Mouse (Mus musculus) hindbrain, embryonic 16.5 days (tissue): ENCODE results near the gene Paqr5. TPM values are rescaled to one million over a fixed set of nuclear protein-coding genes. Genes with fewer than 3 reads are reported as not detected.

Experiments
- ATAC-seq: fragments of 200-750 bp; cut with Nextera tagmentation; 2 replicates; pipeline ENCODE4 v1.8.0; 2017; ENCODE audit warnings: moderate TSS enrichment, moderate library complexity
- H3K27ac ChIP-seq: fragments of 300-500 bp; sonication (generic); 2 replicates; pipeline ENCODE4 v1.5.1; 2014; ENCODE audit warnings: low read depth, mild to moderate bottlenecking, control low read depth, low read length, moderate library complexity
- H3K27me3 ChIP-seq: fragments of 300-500 bp; sonication (generic); replicated peaks from 2 replicates; pipeline ENCODE4 v1.6.1; 2014; ENCODE audit warnings: low read length; ENCODE audit not compliant: control insufficient read depth, insufficient read depth
- H3K36me3 ChIP-seq: fragments of 300-500 bp; sonication (generic); 2 replicates; pipeline ENCODE4 v1.6.1; 2014; ENCODE audit warnings: mild to moderate bottlenecking, low read length, moderate library complexity, mixed read lengths; ENCODE audit not compliant: control insufficient read depth, insufficient read depth
- H3K4me1 ChIP-seq: fragments of 300-500 bp; sonication (generic); 2 replicates; pipeline ENCODE4 v1.6.1; 2014; ENCODE audit warnings: low read depth, low read length; ENCODE audit not compliant: control insufficient read depth, insufficient read depth
- H3K4me2 ChIP-seq: fragments of 300-500 bp; sonication (generic); 2 replicates; pipeline ENCODE4 v1.6.1; 2014; ENCODE audit warnings: mild to moderate bottlenecking, low read length, control low read depth, moderate library complexity
- H3K4me3 ChIP-seq: fragments of 300-500 bp; sonication (generic); 2 replicates; pipeline ENCODE4 v1.5.1; 2014; ENCODE audit warnings: mild to moderate bottlenecking, low read length, control low read depth, moderate library complexity
- H3K9ac ChIP-seq: fragments of 300-500 bp; sonication (generic); 2 replicates; pipeline ENCODE4 v1.6.1; 2014; ENCODE audit warnings: low read depth, mild to moderate bottlenecking, control low read depth, low read length, moderate library complexity
- H3K9me3 ChIP-seq: fragments of 300-500 bp; sonication (generic); 2 replicates; pipeline ENCODE4 v1.6.1; 2014; ENCODE audit warnings: mild to moderate bottlenecking, low read length, moderate library complexity; ENCODE audit not compliant: control insufficient read depth
- WGBS: fragments of 180-500 bp; shearing (Covaris S2); extraction: QIAGEN DNeasy Blood & Tissue Kit; methylation state at CpG from one replicate; pipeline ENCODE4 v1.1.7; 2014; 5-methylcytosine and 5-hydroxymethylcytosine counted together
- polyA plus RNA-seq: library from polyadenylated mRNA; unstranded; fragments of >200 nt; fragmentation: Nextera tagmentation; extraction: Ambion mirVana; gene quantifications from 2 replicates; pipeline ENCODE4 v1.2.1, GENCODE M21; 2015

Gene Paqr5
- polyA plus RNA-seq, 1 experiment from 2014 or later: 0.64 TPM

DNA sequence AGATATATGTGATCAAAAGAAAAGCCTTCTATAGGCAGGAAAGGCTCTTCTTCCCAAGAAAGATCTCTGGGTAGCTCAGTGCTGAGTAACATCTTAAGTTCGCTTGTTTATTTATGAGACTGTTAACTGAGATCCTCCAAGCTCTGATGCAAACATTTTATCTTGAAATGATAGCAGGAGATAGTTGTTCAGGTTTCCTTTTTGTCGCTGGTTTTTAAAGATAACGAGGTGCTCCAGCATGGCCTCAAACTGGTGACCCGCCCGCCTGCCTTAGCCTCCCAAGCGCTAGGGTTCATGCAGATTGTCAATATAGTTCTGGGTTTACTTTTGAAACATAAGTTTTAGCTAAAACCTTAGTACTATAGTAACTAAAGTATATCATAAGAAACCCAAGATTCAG is 106.3 kb downstream of the Paqr5 start:
- Histone ChIP-seq H3K4me2 (no peak overlapping the region), H3K4me1 (no peaks in the 10 kb centered on the region), H3K9me3 (no peaks in the 10 kb centered on the region), H3K27ac (no peak overlapping the region), H3K4me3 (no peak overlapping the region), H3K36me3 (no peaks in the 10 kb centered on the region), H3K9ac (no peak overlapping the region), H3K27me3 (no peaks in the 10 kb centered on the region)
- no peak for ATAC-seq
- WGBS: 95% methylated on average over 6 of the region's 6 CpGs

DNA sequence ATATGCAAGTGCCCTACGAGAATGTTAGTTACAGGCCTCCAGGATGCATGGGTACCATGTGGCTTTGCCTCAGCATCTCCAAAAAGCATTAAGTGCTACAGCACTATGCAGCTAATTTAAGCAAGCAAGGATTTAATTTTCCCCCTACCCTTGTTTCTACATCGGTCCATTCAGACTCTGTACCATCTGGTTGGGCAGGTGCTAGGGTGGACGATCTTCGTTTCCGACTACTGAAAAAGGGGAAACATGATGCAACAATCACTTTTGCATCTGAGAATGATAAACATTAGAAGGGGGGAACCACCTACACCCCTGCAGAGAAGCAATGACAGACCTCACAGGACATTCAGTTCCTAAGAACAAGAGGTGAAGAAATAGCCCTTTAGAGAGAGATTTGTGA is 107.2 kb downstream of the Paqr5 start:
- H3K4me1 ChIP-seq: peaks cover 2% of the 10 kb centered on the region; the same call in 1 of the 2 replicates
- 96% methylated on average over 5 of the region's 5 CpGs for WGBS
- no peak overlapping the region for H3K9ac ChIP-seq
- no peak overlapping the region for H3K4me2 ChIP-seq
- no peaks in the 10 kb centered on the region for H3K36me3 ChIP-seq
- H3K4me3 ChIP-seq: no peak overlapping the region
- H3K27me3 ChIP-seq: no peaks in the 10 kb centered on the region
- no peak for ATAC-seq
- H3K9me3 ChIP-seq: no peaks in the 10 kb centered on the region
- H3K27ac ChIP-seq: no peak overlapping the region

DNA sequence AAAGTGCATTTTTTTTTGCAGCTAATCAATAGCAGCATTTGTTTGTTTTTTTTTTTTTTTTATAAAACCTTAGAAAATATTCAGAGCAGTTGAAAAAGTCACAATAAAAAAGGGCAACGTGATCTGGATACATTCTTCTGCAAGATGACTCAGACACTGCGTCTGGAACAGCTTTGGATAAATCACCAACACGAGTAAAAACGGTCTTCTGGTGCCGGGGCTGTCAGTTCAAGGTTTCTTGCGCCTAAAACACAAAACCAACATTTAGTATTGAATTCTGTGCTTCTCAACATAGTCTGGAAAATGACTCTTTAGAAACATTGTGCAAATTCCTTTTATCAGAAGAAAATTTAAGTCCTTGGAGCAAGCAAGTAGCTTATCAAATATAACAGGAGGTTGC is 109.2 kb downstream of the Paqr5 start:
- WGBS: 93% methylated on average over 6 of the region's 6 CpGs

DNA sequence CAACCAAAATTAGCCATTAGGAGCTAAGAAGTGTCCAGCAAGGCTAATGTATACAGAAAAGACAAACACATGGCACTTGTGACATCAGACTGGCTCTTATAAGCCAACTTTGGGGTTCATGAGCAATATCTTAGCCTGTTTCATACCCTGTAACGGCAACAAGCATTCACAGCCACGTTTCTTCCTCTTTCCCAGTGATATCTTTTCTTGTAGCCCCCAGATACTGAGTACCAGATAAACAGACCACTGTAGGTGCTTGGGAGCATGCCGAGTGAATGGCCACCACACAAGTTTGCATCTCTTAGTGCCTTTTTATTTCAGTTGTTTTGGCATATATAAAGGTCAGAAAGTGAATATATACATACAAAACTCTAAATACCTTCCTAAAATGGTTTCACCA is 109.7 kb downstream of the Paqr5 start:
- Histone ChIP-seq H3K27ac (no peak overlapping the region), H3K9ac (no peak overlapping the region), H3K4me3 (no peak overlapping the region), H3K27me3 (no peaks in the 10 kb centered on the region), H3K4me1 (peaks cover 13% of the 10 kb centered on the region), H3K4me2 (no peak overlapping the region), H3K9me3 (no peaks in the 10 kb centered on the region), H3K36me3 (peaks cover 9% of the 10 kb centered on the region)
- no peak for ATAC-seq
- 95% methylated on average over 3 of the region's 3 CpGs for WGBS

More for the DNA sequence above, 109.2 kb downstream of the Paqr5 start:
- no peak overlapping the region for H3K4me2 ChIP-seq
- H3K27me3 ChIP-seq: no peaks in the 10 kb centered on the region
- H3K9me3 ChIP-seq: no peaks in the 10 kb centered on the region
- no peak for ATAC-seq
- no peak overlapping the region for H3K27ac ChIP-seq
- peaks cover 13% of the 10 kb centered on the region for H3K4me1 ChIP-seq
- H3K36me3 ChIP-seq: peaks cover 4% of the 10 kb centered on the region
- no peak overlapping the region for H3K4me3 ChIP-seq
- no peak overlapping the region for H3K9ac ChIP-seq

DNA sequence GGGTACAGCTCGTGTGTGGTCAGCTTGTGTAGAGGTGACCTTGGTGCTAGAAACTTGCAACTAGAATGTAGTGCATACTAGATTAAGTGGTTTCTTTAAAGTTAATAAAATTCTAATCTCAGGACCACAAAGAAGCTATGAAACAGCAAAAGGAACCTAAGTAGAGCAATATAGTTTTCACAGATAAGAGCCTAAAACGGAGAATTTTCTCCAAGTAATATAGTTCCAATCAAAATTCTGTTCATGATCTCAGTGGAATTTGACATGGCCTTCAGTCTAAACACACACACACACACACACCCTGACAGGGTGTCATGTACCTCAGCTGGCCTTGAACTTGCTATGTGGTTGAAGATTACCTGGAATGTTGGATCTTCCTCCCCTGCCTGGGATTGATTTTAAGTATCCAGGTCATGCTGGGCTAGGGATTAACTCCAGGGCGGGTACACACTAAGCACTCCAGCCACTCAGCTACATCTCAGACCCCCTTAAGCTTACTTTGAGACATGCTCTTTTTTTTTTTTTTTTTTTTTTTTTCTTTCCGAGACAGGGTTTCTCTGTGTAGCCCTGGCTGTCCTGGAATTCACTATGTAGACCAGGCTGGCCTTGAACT is 111.2 kb downstream of the Paqr5 start:
- peaks cover 13% of the 10 kb centered on the region for H3K4me1 ChIP-seq
- H3K27me3 ChIP-seq: no peaks in the 10 kb centered on the region
- 51% methylated on average over 4 of the region's 4 CpGs for WGBS
- H3K4me3 ChIP-seq: peak overlapping the region; percentile 54
- H3K36me3 ChIP-seq: peaks cover 15% of the 10 kb centered on the region
- H3K9me3 ChIP-seq: no peaks in the 10 kb centered on the region
- no peak overlapping the region; the same call in 1 of the 2 replicates for H3K27ac ChIP-seq
- peak overlapping the region; percentile 73; the same call in 1 of the 2 replicates for H3K9ac ChIP-seq
- ATAC-seq: no peak
- H3K4me2 ChIP-seq: peak overlapping the region; percentile 66

DNA sequence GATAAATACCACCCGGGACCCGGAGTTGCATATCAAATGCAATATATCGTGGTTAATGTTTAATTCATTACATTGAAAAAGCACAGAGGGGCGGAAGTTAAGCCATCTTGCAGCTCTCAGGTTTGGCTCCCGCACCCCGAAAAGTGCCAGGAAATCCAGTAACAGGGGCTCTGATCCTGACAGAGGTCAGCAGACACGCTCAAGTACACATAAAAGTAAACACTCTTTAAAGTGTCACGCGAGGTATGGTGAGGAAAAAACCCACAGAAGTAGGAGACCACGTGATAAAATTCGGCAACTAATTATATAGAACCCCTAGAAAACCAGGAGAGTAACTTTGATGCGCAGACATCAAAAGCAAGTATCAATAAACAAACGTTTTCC is 111.7 kb downstream of the Paqr5 start:
- Histone ChIP-seq H3K4me3 (peak overlapping the region; percentile 54), H3K4me2 (peak overlapping the region; percentile 66), H3K27me3 (no peaks in the 10 kb centered on the region), H3K36me3 (peaks cover 15% of the 10 kb centered on the region), H3K9me3 (no peaks in the 10 kb centered on the region), H3K9ac (peak overlapping the region; percentile 73), H3K4me1 (peaks cover 13% of the 10 kb centered on the region), H3K27ac (peak overlapping the region; percentile 93)
- ATAC-seq: no peak
- 4% methylated on average over 13 of the region's 13 CpGs for WGBS

DNA sequence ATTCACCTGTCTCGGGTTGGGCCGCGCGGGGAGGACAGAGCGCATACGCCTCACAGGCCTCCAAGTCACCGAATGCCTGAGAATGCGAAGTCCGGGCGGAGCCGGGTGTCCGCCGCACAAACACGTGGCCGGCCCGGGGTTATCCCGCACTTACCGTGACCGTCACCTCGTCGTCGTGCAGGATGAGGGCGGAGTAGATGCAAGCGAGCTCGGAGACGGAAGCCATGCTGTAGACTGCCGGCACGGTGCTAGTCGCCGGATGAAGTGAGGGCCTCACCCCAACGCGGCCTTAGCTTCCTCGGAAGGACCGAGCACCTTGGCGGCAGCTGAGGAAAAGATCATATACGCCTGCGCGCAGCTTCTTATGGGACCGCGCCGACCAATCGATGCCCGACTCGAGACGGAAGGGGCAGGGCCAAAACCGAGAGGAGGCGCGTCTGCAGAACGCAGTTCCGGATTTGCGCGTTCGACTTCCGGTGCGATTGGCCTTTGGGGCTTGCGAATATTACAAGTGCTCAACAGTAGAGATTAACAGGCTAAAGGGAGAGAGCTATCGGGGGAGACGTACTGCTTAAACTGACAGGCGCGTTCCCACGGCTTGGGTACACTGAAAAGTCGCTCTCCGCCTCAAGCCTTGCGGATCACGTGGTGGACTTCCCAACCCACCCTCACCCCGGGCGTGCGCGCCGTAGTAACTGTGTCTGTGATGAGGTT is 112.3 kb downstream of the Paqr5 start, which contains the start of gene Rplp1:
Rplp1 (minus strand) TSS at position 340 of the 714 bp plus-strand sequence.
- peak; percentile 98 for ATAC-seq

DNA sequence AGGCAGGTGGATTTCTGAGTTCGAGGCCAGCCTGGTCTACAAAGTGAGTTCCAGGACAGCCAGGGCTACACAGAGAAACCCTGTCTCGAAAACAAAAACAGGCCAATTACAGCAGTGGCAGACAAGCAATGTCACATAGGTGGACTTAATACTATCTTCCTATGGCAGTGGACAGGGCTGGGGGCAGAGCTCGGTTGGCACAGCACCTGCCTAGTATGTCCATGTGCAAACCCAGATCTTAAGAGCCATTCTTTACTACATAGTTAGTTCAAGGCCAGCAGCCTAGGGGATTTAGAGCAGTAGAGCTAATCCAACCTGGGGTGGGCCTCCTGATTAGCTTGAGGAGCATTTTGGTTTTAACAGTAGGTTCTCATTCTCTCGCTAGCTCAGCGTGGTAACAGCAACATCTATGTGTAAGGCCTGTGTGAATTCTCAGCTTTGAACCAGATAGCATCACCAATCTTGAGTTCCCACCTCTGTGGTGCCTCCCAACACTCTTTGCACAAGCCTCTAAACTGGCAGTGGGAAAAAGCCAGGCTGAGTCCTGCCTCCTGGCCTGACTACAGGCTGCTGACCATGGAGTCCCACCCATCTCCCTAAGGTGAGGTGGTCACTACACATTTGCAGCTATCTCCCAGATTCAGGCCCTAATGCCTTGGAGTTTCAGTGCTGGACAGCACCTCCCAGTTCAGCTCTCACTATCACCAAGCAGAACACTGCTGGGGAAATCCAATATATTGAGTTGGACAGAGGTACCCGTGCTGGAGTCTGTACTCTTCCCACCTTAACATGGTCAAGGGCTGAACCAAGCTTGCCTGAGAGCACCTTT is 115.1 kb downstream of the Paqr5 start:
- H3K4me1 ChIP-seq: peaks cover 13% of the 10 kb centered on the region
- H3K4me3 ChIP-seq: no peak overlapping the region
- no peaks in the 10 kb centered on the region for H3K27me3 ChIP-seq
- no peaks in the 10 kb centered on the region for H3K9me3 ChIP-seq
- no peak for ATAC-seq
- H3K9ac ChIP-seq: no peak overlapping the region
- WGBS: 65% methylated on average over 6 of the region's 6 CpGs
- peaks cover 15% of the 10 kb centered on the region for H3K36me3 ChIP-seq
- H3K4me2 ChIP-seq: no peak overlapping the region
- H3K27ac ChIP-seq: no peak overlapping the region

More for the DNA sequence above, 112.3 kb downstream of the Paqr5 start, which contains the start of gene Rplp1:
- H3K27ac ChIP-seq: peak within 1 kb of the TSS; percentile 93
- peak within 1 kb of the TSS; percentile 54 for H3K4me3 ChIP-seq
- under 1% methylated on average over 62 of the region's 70 CpGs for WGBS
- peaks cover 15% of the 10 kb centered on the region for H3K36me3 ChIP-seq
- H3K4me2 ChIP-seq: peak within 1 kb of the TSS; percentile 90
- H3K9me3 ChIP-seq: no peaks in the 10 kb centered on the region
- H3K4me1 ChIP-seq: peaks cover 13% of the 10 kb centered on the region
- H3K27me3 ChIP-seq: no peaks in the 10 kb centered on the region
- H3K9ac ChIP-seq: peak within 1 kb of the TSS; percentile 78
